Mouse (Mus musculus) liver, embryonic 11.5 days (tissue): Measurements from ENCODE around the gene Pdlim7. TPM values are rescaled to one million over a fixed set of nuclear protein-coding genes. Genes with fewer than 3 reads are reported as not detected.

Experiments used
- ATAC-seq: fragments of 200-750 bp; cut with Nextera tagmentation; replicated peaks from 2 replicates; pipeline ENCODE4 v1.8.0; 2017; ENCODE audit warnings: moderate number of reproducible peaks, mild to moderate bottlenecking, moderate TSS enrichment, moderate library complexity; ENCODE audit not compliant: low FRiP score
- DNase-seq: peaks from one replicate; pipeline ENCODE4 v3.0.0-alpha.2; 2017; ENCODE audit warnings: low spot score
- H3K27ac ChIP-seq: fragments of 300-500 bp; sonication (generic); 2 replicates; pipeline ENCODE4 v1.5.1; 2014; ENCODE audit warnings: mild to moderate bottlenecking, low read depth, low read length, control low read depth
- H3K27me3 ChIP-seq: fragments of 300-500 bp; sonication (generic); replicated peaks from 2 replicates; pipeline ENCODE4 v1.6.1; 2014; ENCODE audit warnings: low read length, mixed read lengths; ENCODE audit not compliant: control insufficient read depth, insufficient read depth
- H3K36me3 ChIP-seq: fragments of 300-500 bp; sonication (generic); 2 replicates; pipeline ENCODE4 v1.6.1; 2014; ENCODE audit warnings: mild to moderate bottlenecking, low read length, moderate library complexity, mixed read lengths; ENCODE audit not compliant: control insufficient read depth, insufficient read depth
- H3K4me1 ChIP-seq: fragments of 300-500 bp; sonication (generic); replicated peaks from 2 replicates; pipeline ENCODE4 v1.6.1; 2014; ENCODE audit warnings: low read length, mixed read lengths; ENCODE audit not compliant: control insufficient read depth, insufficient read depth
- H3K4me2 ChIP-seq: fragments of 300-500 bp; sonication (generic); 2 replicates; pipeline ENCODE4 v1.6.1; 2014; ENCODE audit warnings: mild to moderate bottlenecking, control low read depth, moderate library complexity
- H3K4me3 ChIP-seq: fragments of 300-500 bp; sonication (generic); 2 replicates; pipeline ENCODE4 v1.5.1; 2014; ENCODE audit warnings: low read depth, low read length, control low read depth
- H3K9ac ChIP-seq: fragments of 300-500 bp; sonication (generic); 2 replicates; pipeline ENCODE4 v1.6.1; 2014; ENCODE audit warnings: low read depth, low read length, control low read depth
- H3K9me3 ChIP-seq: fragments of 300-500 bp; sonication (generic); 2 replicates; pipeline ENCODE4 v1.6.1; 2016; ENCODE audit warnings: low read length, inconsistent platforms, mixed read lengths; ENCODE audit not compliant: control insufficient read depth
- WGBS: fragments of 180-500 bp; shearing (Covaris S2); extraction: QIAGEN DNeasy Blood & Tissue Kit; methylation state at CpG from one replicate; pipeline ENCODE4 v1.1.7; 2014; 5-methylcytosine and 5-hydroxymethylcytosine counted together
- polyA plus RNA-seq: library from polyadenylated mRNA; unstranded; fragments of >200 nt; fragmentation: Nextera tagmentation; extraction: Ambion mirVana; gene quantifications from 2 replicates; pipeline ENCODE4 v1.2.1, GENCODE M21; 2014

Pdlim7 gene
- polyA plus RNA-seq, 1 experiment from 2014 or later: 94.6 TPM

GRCm38 (mm10) chr13:55500575-55500974, 12.9 kb downstream of the Pdlim7 start:
- H3K36me3 ChIP-seq: peaks cover 19% of the 10 kb centered on the region
- DNase-seq: no peak
- no peak for ATAC-seq
- WGBS: 71% methylated on average over 10 of the region's 10 CpGs
- H3K9me3 ChIP-seq: no peaks in the 10 kb centered on the region
- no peak overlapping the region for H3K4me2 ChIP-seq
- no peak overlapping the region for H3K27ac ChIP-seq
- H3K27me3 ChIP-seq: 0 out of 2 replicates have a peak, but pooled peaks cover 3% of the 10 kb centered on the region
- H3K4me1 ChIP-seq: no peaks in the 10 kb centered on the region
- H3K4me3 ChIP-seq: no peak overlapping the region
- H3K9ac ChIP-seq: no peak overlapping the region

- Histone ChIP-seq H3K27me3 (0 out of 2 replicates have a peak, but pooled peaks cover 7% of the 10 kb centered on the region), H3K4me2 (no peak overlapping the region), H3K27ac (no peak overlapping the region), H3K9me3 (no peaks in the 10 kb centered on the region), H3K4me1 (0 out of 2 replicates have a peak, but pooled peaks cover 2% of the 10 kb centered on the region), H3K9ac (no peak overlapping the region), H3K4me3 (no peak overlapping the region), H3K36me3 (peaks cover 16% of the 10 kb centered on the region)
- WGBS: 70% methylated on average over 11 of the region's 11 CpGs
- ATAC-seq: no peak
- DNase-seq: no peak
These were observed 14.6 kb downstream of the Pdlim7 start for GRCm38 (mm10) chr13:55498906-55499305.

- Histone ChIP-seq H3K9ac (no peak overlapping the region), H3K9me3 (no peaks in the 10 kb centered on the region), H3K4me2 (no peak overlapping the region), H3K36me3 (peaks cover 12% of the 10 kb centered on the region; the same call in 1 of the 2 replicates), H3K27me3 (0 out of 2 replicates have a peak, but pooled peaks cover 10% of the 10 kb centered on the region), H3K27ac (no peak overlapping the region), H3K4me1 (0 out of 2 replicates have a peak, but pooled peaks cover 2% of the 10 kb centered on the region), H3K4me3 (no peak overlapping the region)
- no peak for ATAC-seq
- WGBS: 86% methylated on average over 6 of the region's 6 CpGs
- DNase-seq: no peak
These were observed 16.8 kb downstream of the Pdlim7 start for GRCm38 (mm10) chr13:55496661-55497060.

GRCm38 (mm10) chr13:55495702-55496101, 17.8 kb downstream of the Pdlim7 start:
- Histone ChIP-seq H3K9me3 (no peaks in the 10 kb centered on the region), H3K4me3 (no peak overlapping the region), H3K4me1 (0 out of 2 replicates have a peak, but pooled peaks cover 2% of the 10 kb centered on the region), H3K9ac (no peak overlapping the region), H3K27me3 (peaks cover 14% of the 10 kb centered on the region; the same call in 1 of the 2 replicates), H3K27ac (no peak overlapping the region), H3K4me2 (no peak overlapping the region), H3K36me3 (peaks cover 12% of the 10 kb centered on the region; the same call in 1 of the 2 replicates)
- ATAC-seq (no peak), DNase-seq (no peak)
- WGBS: 62% methylated on average over 4 of the region's 4 CpGs

GRCm38 (mm10) chr13:55494883-55495621, 18.4 kb downstream of the Pdlim7 start:
- Histone ChIP-seq H3K27me3 (peaks cover 14% of the 10 kb centered on the region; the same call in 1 of the 2 replicates), H3K4me3 (no peak overlapping the region), H3K36me3 (peaks cover 12% of the 10 kb centered on the region; the same call in 1 of the 2 replicates), H3K4me2 (no peak overlapping the region), H3K9me3 (no peaks in the 10 kb centered on the region), H3K27ac (no peak overlapping the region), H3K4me1 (0 out of 2 replicates have a peak, but pooled peaks cover 2% of the 10 kb centered on the region), H3K9ac (no peak overlapping the region)
- DNase-seq (no peak), ATAC-seq (no peak)
- 15% methylated on average over 18 of the region's 18 CpGs for WGBS

GRCm38 (mm10) chr13:55494257-55494656, 19.2 kb downstream of the Pdlim7 start:
- no peak overlapping the region for H3K4me2 ChIP-seq
- H3K27ac ChIP-seq: no peak overlapping the region
- H3K27me3 ChIP-seq: peaks cover 20% of the 10 kb centered on the region
- 18% methylated on average over 2 of the region's 2 CpGs for WGBS
- ATAC-seq (no peak), DNase-seq (no peak)
- no peak overlapping the region for H3K4me3 ChIP-seq
- no peak overlapping the region for H3K9ac ChIP-seq
- no peaks in the 10 kb centered on the region for H3K9me3 ChIP-seq
- H3K4me1 ChIP-seq: 0 out of 2 replicates have a peak, but pooled peaks cover 2% of the 10 kb centered on the region
- peaks cover 12% of the 10 kb centered on the region; the same call in 1 of the 2 replicates for H3K36me3 ChIP-seq

- Histone ChIP-seq H3K4me3 (peak within 1 kb of the TSS; percentile 76), H3K9me3 (no peaks in the 10 kb centered on the region), H3K27me3 (peaks cover 71% of the 10 kb centered on the region), H3K36me3 (no peaks in the 10 kb centered on the region), H3K4me2 (peak within 1 kb of the TSS; percentile 77), H3K27ac (peak within 1 kb of the TSS; percentile 72), H3K4me1 (peaks cover 32% of the 10 kb centered on the region), H3K9ac (peak within 1 kb of the TSS; percentile 82)
- ATAC-seq (peak; percentile 66), DNase-seq (peak; percentile 72)
- WGBS: 1% methylated on average over 57 of the region's 83 CpGs
These were observed 25.6 kb downstream of the Pdlim7 start, which contains the start of gene Dbn1 for GRCm38 (mm10) chr13:55487578-55488498. Gene Dbn1, minus strand, starts transcription at chr13:55488111.

- peak; percentile 64 for DNase-seq
- H3K9ac ChIP-seq: peak overlapping the region; percentile 82
- peaks cover 69% of the 10 kb centered on the region for H3K27me3 ChIP-seq
- ATAC-seq: no peak
- peak overlapping the region; percentile 77 for H3K4me2 ChIP-seq
- H3K4me3 ChIP-seq: peak overlapping the region; percentile 76
- H3K9me3 ChIP-seq: no peaks in the 10 kb centered on the region
- H3K36me3 ChIP-seq: no peaks in the 10 kb centered on the region; the same call in 1 of the 2 replicates
- H3K4me1 ChIP-seq: peaks cover 32% of the 10 kb centered on the region
- under 1% methylated on average over 29 of the region's 29 CpGs for WGBS
- H3K27ac ChIP-seq: peak overlapping the region; percentile 72
These were observed 26.4 kb downstream of the Pdlim7 start for GRCm38 (mm10) chr13:55486916-55487577.
